Mouse (Mus musculus): Measurements from ENCODE around the gene Arhgef1. TPM values are rescaled to one million over a fixed set of nuclear protein-coding genes. Genes with fewer than 3 reads are reported as not detected.

The Arhgef1 gene
- polyA plus RNA-seq, 1 experiment from 2014 or later, result 131 TPM

- 91% methylated on average over 9 of the region's 9 CpGs for WGBS
- Histone ChIP-seq H3K4me3 (no peak overlapping the region), H3K27me3 (no peaks in the 10 kb centered on the region), H3K9ac (no peak overlapping the region), H3K36me3 (peaks cover 23% of the 10 kb centered on the region), H3K27ac (no peak overlapping the region), H3K4me2 (replicated peaks) (no peak overlapping the region), H3K4me1 (peaks cover 33% of the 10 kb centered on the region), H3K9me3 (no peaks in the 10 kb centered on the region)
- no peak for ATAC-seq (ENCODE audit: low FRiP score, low read depth)
These were observed 20.1 kb upstream of the Arhgef1 start for GRCm38 (mm10) chr7:24882416-24883199.

- peaks cover 28% of the 10 kb centered on the region for H3K4me1 ChIP-seq
- H3K36me3 ChIP-seq, result peaks cover 38% of the 10 kb centered on the region
These were observed 18.6 kb upstream of the Arhgef1 start, which contains the start of gene Rps19 for GRCm38 (mm10) chr7:24883896-24884692. Gene Rps19 (plus strand): TSS chr7:24884371.

GRCm38 (mm10) chr7:24884693-24885291 lies 17.9 kb upstream of the Arhgef1 start:
- Histone ChIP-seq H3K4me2 (replicated peaks) (peak overlapping the region; percentile 94), H3K9me3 (no peaks in the 10 kb centered on the region), H3K27ac (peak overlapping the region; percentile 86), H3K4me1 (peaks cover 28% of the 10 kb centered on the region), H3K27me3 (no peaks in the 10 kb centered on the region), H3K9ac (peak overlapping the region; percentile 100), H3K36me3 (peaks cover 45% of the 10 kb centered on the region), H3K4me3 (peak overlapping the region; percentile 99)
- ATAC-seq (ENCODE audit: low FRiP score, low read depth), result no peak; the same call in 1 of the 2 replicates
- WGBS, result under 1% methylated on average over 47 of the region's 47 CpGs

More at GRCm38 (mm10) chr7:24883896-24884692, 18.6 kb upstream of the Arhgef1 start, which contains the start of gene Rps19:
- Histone ChIP-seq H3K9me3 (no peaks in the 10 kb centered on the region), H3K9ac (peak within 1 kb of the TSS; percentile 100), H3K27me3 (no peaks in the 10 kb centered on the region), H3K27ac (peak within 1 kb of the TSS; percentile 86), H3K4me2 (replicated peaks) (peak within 1 kb of the TSS; percentile 94), H3K4me3 (peak within 1 kb of the TSS; percentile 99)
- ATAC-seq (ENCODE audit: low FRiP score, low read depth), result peak; percentile 95
- WGBS, result under 1% methylated on average over 57 of the region's 57 CpGs

GRCm38 (mm10) chr7:24885468-24886307 lies 17.0 kb upstream of the Arhgef1 start:
- Histone ChIP-seq H3K27ac (peak overlapping the region; percentile 86), H3K9ac (peak overlapping the region; percentile 100), H3K4me3 (peak overlapping the region; percentile 99), H3K9me3 (no peaks in the 10 kb centered on the region), H3K36me3 (peaks cover 54% of the 10 kb centered on the region), H3K4me2 (replicated peaks) (peak overlapping the region; percentile 94), H3K4me1 (peaks cover 28% of the 10 kb centered on the region), H3K27me3 (no peaks in the 10 kb centered on the region)
- ATAC-seq (ENCODE audit: low FRiP score, low read depth), result no peak
- WGBS, result 37% methylated on average over 12 of the region's 12 CpGs

DNA sequence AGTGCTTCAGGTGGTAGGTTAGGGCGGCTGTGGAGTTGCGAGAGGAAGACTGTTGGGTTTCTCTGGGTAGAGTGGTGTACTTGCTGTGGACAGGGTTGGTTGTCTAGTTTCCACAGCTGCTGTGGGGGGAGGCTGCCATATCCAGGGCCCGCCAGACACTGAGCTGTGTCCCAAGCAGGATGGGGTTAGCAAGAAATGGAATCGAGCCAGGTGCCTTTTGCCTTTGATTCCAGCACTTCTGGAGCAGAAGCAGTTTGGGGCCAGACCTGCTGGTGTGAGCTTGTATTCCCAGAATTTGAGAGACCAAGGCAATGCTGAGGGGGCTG lies 16.4 kb upstream of the Arhgef1 start:
- peaks cover 28% of the 10 kb centered on the region for H3K4me1 ChIP-seq
- no peak for ATAC-seq (ENCODE audit: low FRiP score, low read depth)
- peak overlapping the region; percentile 99 for H3K4me3 ChIP-seq
- peaks cover 54% of the 10 kb centered on the region for H3K36me3 ChIP-seq
- H3K27me3 ChIP-seq, result no peaks in the 10 kb centered on the region
- peak overlapping the region; percentile 86; the same call in 1 of the 2 replicates for H3K27ac ChIP-seq
- peak overlapping the region; percentile 94 for H3K4me2 ChIP-seq (replicated peaks)
- H3K9ac ChIP-seq, result peak overlapping the region; percentile 100
- H3K9me3 ChIP-seq, result no peaks in the 10 kb centered on the region
- 65% methylated on average over 4 of the region's 4 CpGs for WGBS

GRCm38 (mm10) chr7:24887096-24887495 lies 15.6 kb upstream of the Arhgef1 start:
- Histone ChIP-seq H3K4me1 (peaks cover 28% of the 10 kb centered on the region), H3K36me3 (peaks cover 54% of the 10 kb centered on the region), H3K4me3 (0 out of 2 replicates have a peak overlapping the region, but pooled peaks have one; percentile 99), H3K9ac (peak overlapping the region; percentile 100), H3K4me2 (replicated peaks) (peak overlapping the region; percentile 94), H3K27ac (peak overlapping the region; percentile 33; the same call in 1 of the 2 replicates), H3K27me3 (no peaks in the 10 kb centered on the region), H3K9me3 (no peaks in the 10 kb centered on the region)
- 62% methylated on average over 4 of the region's 4 CpGs for WGBS
- no peak for ATAC-seq (ENCODE audit: low FRiP score, low read depth)

GRCm38 (mm10) chr7:24889431-24890220 lies 13.1 kb upstream of the Arhgef1 start:
- peak; percentile 13; the same call in 1 of the 2 replicates for ATAC-seq (ENCODE audit: low FRiP score, low read depth)
- peaks cover 28% of the 10 kb centered on the region for H3K4me1 ChIP-seq
- H3K9me3 ChIP-seq, result no peaks in the 10 kb centered on the region
- WGBS, result 78% methylated on average over 6 of the region's 6 CpGs
- peak overlapping the region; percentile 28; the same call in 1 of the 2 replicates for H3K27ac ChIP-seq
- no peak overlapping the region for H3K4me2 ChIP-seq (replicated peaks)
- H3K36me3 ChIP-seq, result peaks cover 54% of the 10 kb centered on the region
- 0 out of 2 replicates have a peak overlapping the region, but pooled peaks have one; percentile 14 for H3K9ac ChIP-seq
- H3K27me3 ChIP-seq, result no peaks in the 10 kb centered on the region
- no peak overlapping the region for H3K4me3 ChIP-seq

DNA sequence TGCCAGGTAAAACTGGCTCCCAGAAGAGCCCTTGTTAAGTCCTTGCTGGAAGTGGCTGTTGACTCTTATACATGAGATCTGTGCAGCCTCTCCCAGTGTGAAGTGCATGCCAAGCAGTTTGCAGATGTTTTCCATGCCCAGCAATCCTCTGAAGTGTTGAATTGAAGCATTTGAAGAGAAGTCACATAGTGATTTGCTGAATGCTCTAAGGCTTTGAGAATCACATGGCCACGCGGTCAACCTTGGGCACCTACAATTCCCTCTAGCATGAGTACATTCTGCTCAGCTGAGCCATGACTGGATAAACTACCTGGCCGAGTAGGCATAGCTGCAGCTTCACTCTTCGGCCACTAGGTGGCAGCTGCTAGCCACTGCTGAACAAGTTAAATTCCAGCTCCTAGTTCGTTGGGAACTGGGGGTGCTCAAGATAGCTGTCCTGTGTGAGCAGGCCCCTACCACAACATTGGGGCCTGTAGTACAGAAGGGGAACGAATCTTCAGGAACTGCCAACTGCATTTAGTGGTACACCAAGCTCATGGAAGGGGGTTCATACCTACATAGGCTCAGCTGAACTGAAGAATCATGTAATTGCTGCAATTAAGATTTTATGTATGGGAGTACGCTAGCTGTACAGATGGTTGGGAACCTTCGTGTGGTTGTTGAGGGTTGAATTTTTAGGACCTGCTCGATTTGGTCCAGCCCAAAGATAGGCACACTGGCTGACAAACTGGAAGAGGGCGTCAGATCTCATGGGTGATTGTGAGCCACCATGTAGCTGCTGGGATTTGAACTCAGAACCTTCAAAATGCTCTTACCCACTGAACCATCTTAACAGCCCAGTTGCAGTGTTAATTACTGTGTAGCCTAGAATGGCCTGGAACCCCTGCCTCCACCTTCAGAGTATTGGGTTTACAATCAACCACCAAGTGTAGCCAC lies 12.2 kb upstream of the Arhgef1 start:
- H3K9ac ChIP-seq, result no peak overlapping the region
- no peaks in the 10 kb centered on the region for H3K27me3 ChIP-seq
- 29% methylated on average over 10 of the region's 10 CpGs for WGBS
- H3K36me3 ChIP-seq, result peaks cover 52% of the 10 kb centered on the region
- no peak overlapping the region for H3K4me3 ChIP-seq
- no peak overlapping the region; the same call in 1 of the 2 replicates for H3K27ac ChIP-seq
- peaks cover 24% of the 10 kb centered on the region for H3K4me1 ChIP-seq
- H3K4me2 ChIP-seq (replicated peaks), result no peak overlapping the region
- ATAC-seq (ENCODE audit: low FRiP score, low read depth), result peak; percentile 62
- H3K9me3 ChIP-seq, result no peaks in the 10 kb centered on the region

- 56% methylated on average over 3 of the region's 3 CpGs for WGBS
- Histone ChIP-seq H3K9me3 (no peaks in the 10 kb centered on the region), H3K27ac (no peak overlapping the region), H3K4me2 (replicated peaks) (no peak overlapping the region), H3K4me3 (no peak overlapping the region), H3K36me3 (peaks cover 43% of the 10 kb centered on the region), H3K27me3 (no peaks in the 10 kb centered on the region), H3K9ac (no peak overlapping the region), H3K4me1 (peaks cover 15% of the 10 kb centered on the region)
- no peak for ATAC-seq (ENCODE audit: low FRiP score, low read depth)
These were observed 11.2 kb upstream of the Arhgef1 start for GRCm38 (mm10) chr7:24891241-24892124.

Data from limb, embryonic 13.5 days (tissue).